Mouse (Mus musculus): ENCODE measurements at regions not wholly inside any gene's neighbourhood (a gene's known extent, or its start where the extent isn't known, plus 50 kb on each side); places are given as distances from the start of the nearest gene placed in this dataset.

DNA sequence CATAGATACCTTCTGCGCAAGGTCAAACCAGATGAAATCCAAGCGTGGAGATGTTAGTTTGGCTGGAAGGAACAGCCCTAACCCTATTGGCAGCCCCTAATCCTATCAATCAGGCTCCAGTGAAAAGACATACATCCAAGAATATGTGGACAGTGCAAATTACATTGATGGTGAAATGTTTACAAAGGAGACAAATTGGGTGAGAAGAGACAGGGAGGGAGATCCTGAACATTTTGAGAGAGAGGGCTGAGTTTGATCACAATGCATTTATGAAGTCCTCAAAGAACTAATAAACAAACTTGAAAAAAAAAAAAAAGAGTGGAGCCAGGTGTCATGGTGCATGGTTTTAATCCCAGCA is 1228.5 kb upstream of the Tenm2 start:
- no peak for TF ChIP-seq POLR2A (IDR thresholded peaks at IDR 0.05; ENCODE audit: extremely low read depth, insufficient read depth, low read length)
- TF ChIP-seq CTCF (IDR thresholded peaks at IDR 0.05; ENCODE audit: low read depth, low read length), result no peak
